Mouse (Mus musculus) megakaryocyte, adult 5-6 weeks (primary cell): Measurements from ENCODE around the gene Slc25a12. TPM values are rescaled to one million over a fixed set of nuclear protein-coding genes. Genes with fewer than 3 reads are reported as not detected.
A peak's percentile ranks its signal among the peaks of the same experiment; 100 is the strongest.

Experiments
- ATAC-seq: 2 replicates; pipeline ENCODE4 v1.8.0; 2016; ENCODE audit warnings: mild to moderate bottlenecking, inconsistent platforms; ENCODE audit not compliant: poor library complexity, severe bottlenecking
- total RNA-seq, 2 experiments: library from RNA; stranded (forward) in 1 of 2; stranded (reverse) in 1 of 2; fragments of 153-499, 151-499 nt in 1 of 2; fragments of 221-1000, 200-1000 nt in 1 of 2; gene quantifications; 2 replicates each; pipeline versions ENCODE4 v1.2.3 to v1.2.4; 2015 to 2017

Gene Slc25a12
- total RNA-seq, 2 experiments from 2014 or later = 36.8 to 39.7 TPM

DNA sequence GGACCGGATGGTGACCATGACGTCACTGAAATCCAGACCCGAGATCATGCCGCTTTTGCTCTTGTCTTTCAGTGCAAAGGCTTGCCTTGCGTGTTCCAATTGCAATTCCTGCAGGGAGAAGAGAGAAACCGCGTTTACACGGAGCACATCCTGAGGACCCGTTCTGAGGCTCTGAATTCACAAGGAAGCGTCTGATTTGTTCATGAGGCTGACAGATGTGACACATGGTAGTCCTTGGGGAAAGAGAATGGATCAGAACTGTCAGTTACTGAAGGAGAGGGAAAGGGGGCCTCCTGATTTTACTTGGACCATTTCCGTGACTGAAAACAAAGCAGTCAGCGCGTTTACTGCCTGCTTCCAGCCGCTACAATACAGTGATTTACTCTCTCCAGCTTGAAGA is 52.5 kb downstream of the Slc25a12 start:
- ATAC-seq = no peak

DNA sequence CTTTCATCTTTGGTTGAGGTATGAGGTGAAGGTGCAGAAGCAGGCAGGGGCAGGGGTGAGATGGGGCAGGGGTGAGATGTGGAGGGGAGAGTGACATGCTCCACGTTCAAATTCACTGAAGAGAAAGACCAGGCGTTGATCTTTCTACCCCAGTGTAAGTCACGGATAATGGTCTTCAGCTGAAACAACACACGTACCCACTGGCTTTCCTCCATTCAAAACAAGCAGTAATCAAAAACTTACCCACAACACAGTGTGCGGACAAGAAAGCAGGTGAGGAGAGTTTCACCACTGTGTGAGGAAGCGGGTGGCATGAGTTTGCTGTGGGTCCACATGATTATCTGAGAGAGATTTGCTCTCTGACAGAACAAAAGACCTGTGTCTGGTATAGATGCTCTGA is 53.5 kb downstream of the Slc25a12 start:
- no peak for ATAC-seq

DNA sequence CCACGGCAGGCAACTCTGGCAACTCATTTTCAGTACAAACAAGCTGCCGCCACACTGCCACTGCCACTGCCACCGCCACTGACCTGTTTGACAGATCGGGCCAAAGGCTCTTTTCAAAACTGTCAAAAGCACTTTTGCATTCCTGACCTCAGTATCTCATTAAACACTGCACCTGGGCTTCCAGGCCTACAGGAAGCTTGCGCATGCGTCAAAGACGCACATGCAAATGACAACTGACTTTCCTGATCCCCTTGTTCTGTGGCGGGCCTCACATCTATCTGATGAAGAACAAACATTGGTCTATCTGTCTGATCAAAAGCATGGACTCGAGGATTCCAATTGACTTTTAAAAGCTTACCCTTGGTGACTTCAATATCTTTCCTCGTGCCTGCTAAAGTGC is 55.5 kb downstream of the Slc25a12 start:
- ATAC-seq = no peak

DNA sequence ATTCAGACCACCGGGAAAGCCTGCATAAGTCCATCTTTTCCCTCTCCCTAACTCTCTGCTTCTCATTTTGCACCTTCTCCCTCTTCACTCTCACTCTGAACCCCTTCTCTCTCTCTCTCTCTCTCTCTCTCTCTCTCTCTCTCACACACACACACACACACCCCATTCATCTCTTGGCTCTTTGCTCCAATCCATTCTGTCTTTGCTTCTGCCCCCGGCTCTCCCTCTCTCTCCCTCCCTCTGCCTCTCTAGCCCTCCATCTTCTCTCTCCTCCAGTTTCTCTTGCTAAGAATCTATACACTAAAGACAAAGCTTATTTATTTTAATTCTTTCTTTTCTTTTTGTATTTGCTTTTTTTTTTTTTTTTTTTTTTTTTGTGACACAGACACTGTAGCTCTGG is 57.8 kb downstream of the Slc25a12 start:
- ATAC-seq = no peak

DNA sequence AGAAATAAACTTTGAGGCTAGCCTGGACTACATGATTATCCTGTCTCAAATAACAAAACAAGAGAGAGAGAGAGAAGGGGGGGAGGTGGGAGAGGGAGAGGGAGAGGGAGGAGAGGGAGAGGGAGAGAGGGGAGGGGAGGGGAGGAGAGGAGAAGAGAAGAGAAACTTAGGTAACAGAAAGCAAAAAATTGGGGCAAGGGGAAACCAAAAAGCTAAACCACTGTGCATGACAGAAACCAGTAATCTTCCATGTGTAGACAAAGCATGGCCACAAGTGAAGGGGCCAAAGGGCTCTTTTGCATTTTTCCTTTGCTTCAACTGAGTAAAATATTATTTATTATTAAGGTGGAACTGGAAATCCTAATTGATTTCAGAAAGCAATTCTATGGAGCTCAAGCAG is 61.2 kb downstream of the Slc25a12 start:
- no peak for ATAC-seq

DNA sequence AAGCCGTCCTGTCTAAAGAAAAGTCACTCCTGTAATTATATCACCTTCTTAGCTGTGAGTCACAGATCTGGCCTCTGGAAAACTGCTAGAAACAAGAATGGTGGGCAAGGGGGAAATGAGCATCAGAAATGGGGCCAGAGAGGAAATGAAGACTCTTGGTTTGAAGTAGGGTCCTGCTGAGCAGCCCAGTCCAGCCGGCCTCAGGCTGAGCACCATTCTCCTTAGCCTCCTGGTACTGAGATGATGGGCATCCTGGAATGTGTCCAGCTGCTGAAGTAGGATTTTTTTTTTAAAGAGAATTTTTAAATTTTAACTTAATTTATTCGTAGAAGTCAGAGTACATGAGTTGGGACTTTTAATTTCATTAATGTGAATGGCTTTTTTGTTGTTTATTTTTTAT is 62.7 kb downstream of the Slc25a12 start:
- ATAC-seq = no peak

DNA sequence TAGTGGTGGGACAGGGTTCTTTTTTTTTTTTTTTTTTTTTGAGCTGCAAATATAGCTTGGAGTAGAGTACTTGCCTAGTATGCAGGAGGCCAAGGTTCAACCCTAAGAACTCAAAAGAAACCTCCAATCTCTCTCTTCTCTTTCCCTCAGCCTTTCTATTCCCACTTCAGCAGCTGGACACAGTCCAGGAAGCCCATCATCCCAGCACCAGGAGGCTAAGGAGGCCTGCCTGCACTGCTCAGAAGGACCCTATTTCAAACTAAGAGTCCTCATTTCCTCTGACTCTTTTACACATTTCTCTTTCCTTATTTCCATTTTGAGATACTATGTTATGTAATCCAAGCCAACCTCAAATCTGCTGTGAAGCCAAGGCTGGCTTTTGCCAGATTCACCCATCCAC is 64.3 kb downstream of the Slc25a12 start:
- ATAC-seq = no peak

DNA sequence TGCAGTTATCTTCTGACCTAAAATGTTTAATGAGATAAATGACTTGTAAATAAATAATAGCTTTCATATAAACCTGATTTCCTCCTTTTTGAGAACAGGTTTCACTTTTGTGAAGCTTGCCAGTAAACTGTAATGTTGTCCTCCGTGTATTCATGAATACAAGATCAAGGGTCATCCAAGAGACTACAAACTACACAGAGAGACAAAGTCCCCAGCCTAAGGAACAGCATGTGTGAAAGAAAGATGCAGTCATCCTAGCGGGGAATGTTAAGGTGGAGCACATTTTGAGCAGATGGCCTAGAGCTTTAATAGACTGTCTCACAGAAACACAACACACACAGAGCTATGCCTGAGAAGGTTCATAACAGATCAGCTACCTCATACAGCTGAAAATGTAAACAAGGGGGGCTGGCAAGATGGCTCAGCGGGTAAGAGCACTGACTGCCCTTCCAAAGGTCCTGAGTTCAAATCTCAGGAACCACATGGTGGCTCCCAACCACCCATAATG is 65.3 kb downstream of the Slc25a12 start:
- no peak for ATAC-seq

DNA sequence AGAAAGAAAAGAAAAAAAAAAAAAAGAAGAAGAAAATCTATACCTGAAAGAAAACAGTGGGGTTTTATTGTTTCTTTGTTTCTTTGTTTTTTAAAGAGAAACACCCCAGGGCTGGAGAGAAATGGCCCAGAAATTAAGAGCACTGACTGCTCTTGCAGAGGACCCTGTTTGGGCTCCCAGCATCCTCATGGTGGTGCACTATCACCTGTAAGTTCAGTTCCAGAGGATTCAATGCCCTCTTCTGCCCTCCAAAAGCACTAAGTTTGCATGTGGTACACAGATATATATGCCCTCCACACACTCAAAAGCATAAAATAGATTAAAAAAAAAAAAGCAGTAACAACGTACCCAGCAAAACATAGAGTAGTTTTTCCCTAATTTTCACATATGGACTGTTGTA is 68.8 kb downstream of the Slc25a12 start:
- ATAC-seq = no peak

DNA sequence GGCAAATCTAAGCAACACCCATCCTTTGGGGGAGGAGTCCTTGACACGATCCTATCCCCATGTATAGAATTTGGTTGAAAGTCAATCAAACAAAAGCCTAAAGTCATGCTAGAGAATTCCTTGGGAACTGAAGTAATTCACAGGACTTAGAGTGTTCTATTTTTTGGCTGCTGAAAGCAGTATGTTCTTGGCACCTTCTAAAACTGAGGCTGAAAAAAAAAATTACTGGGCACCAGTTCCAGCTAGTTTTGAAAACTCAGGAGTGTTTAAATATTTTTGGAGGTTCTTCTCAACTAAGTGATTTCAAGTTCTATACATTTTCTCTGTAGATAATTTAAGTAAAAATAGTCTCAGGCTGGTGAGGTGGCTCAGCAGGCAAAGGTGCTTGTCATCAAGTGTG is 70.0 kb downstream of the Slc25a12 start:
- ATAC-seq = no peak

DNA sequence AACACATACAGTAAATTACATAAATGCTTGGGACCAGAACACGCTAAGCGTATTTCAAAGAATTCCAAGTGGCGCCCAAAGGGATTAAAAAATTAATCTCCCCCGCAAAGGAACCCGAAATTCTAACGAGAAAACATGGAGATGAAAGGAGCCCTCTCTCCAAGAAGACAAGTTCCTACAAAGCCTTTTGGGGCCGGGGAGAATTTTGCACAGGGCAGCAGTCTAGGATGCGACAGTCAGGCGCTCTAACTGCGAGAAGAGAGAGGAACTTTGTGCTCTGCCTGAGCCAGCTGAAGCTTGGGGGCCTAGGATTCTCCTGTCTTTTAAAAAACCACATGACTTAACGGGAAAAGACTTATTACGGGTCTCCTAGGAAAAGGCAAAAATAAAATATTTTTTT is 71.7 kb downstream of the Slc25a12 start:
- no peak for ATAC-seq

DNA sequence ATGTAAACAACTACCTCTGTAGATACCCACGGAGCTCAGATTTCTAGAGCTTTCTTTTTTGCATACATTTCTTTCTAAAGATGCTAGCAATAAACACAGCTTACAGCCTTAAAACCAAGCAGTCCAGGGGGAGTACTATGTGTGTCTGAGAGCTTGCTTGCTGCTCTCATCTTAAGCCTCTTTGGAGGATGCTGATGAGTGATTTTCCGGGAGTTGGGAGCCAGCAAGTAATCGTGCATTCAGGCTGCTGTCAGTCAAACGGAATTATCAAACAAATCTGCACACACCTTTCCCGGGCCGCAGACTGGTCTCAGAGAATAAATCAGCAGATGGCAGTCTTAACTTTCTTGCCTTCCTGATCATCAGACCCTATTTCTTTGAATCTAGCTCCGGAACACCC is 73.1 kb downstream of the Slc25a12 start:
- no peak for ATAC-seq

DNA sequence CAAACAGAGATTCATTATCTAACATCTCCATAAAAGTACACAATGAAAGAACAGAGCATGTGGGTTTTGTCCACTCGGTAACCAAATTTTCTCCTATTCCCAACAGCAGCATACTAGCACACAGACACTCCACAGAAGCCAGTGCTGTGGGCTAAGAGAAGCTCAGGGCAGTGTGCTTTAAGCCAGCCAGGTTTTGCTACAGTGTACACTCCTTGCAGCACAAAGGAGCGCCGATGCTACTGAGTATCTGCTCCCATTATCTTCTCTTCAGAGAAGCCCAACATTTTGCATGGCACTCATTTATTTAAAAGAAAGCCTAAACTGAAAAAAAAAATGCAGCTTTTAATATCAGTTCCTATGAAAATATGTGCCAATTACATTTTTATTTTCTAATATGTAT is 73.6 kb downstream of the Slc25a12 start:
- ATAC-seq = no peak

DNA sequence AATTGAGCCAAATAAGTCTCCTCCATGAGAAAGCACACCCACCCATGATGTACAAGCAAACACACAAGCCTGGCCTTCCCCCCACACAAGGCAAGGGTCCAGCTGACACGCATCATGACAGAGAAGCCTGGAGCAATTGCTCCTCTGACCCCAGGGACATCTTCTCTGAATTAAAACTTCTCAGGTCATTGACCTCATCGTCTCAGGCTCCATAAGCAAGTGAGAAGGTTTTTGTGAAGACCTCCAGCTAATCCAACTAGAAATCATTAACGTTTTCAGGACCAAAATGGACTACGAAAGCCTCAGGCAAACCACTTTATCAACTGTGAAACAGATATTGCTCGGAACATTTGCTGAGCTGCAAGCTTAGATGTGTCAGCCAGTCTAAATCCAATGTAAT is 76.0 kb downstream of the Slc25a12 start:
- no peak for ATAC-seq

DNA sequence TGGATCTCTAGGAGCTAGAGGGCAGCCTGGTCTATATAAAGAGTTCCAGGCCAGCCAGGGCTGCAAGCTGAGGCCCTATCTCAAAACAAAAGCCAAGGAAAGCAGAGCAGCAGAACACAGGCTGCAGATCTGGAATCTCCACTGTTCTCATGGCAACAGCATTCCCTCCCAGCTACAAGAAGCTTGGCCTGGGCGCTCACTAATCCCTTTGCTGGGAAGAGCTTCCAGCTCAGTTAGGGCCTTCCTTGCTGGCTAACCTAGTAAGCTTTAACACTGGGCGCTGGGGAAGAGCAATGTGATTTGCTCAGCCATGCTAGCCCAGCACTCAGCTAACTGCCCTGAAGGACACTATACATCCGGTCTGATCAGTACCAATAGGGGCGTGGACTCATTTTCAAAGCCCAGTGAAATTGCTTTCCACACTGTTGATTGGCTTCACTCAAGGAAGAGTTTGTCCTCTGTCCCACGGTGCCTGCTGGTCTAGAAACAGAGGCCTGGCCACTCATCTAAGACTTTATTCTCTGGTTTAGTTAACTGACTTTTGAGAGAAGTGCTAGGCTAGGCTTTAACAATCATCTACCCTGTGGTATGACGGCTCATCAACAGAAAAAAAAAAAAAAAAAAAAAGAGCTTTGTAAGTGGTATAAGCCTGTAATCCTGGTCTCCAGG is 77.3 kb downstream of the Slc25a12 start:
- ATAC-seq = no peak

DNA sequence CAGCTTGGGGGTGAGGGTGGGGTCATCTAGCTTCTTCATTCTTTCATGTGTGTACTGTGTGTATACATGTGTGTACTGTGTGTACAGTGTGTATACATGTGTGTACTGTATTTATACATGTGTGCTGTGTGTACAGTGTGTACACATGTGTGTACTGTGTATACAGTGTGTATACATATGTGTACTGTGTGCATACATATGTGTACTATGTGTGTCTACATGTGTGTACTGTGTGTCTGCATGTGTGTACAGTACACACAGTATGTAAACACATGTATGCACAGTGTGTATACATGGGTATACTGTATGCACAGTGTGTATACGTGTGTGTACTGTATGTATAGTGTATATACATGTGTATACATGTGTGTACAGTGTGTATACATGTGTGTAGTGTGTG is 85.6 kb downstream of the Slc25a12 start:
- ATAC-seq = no peak

DNA sequence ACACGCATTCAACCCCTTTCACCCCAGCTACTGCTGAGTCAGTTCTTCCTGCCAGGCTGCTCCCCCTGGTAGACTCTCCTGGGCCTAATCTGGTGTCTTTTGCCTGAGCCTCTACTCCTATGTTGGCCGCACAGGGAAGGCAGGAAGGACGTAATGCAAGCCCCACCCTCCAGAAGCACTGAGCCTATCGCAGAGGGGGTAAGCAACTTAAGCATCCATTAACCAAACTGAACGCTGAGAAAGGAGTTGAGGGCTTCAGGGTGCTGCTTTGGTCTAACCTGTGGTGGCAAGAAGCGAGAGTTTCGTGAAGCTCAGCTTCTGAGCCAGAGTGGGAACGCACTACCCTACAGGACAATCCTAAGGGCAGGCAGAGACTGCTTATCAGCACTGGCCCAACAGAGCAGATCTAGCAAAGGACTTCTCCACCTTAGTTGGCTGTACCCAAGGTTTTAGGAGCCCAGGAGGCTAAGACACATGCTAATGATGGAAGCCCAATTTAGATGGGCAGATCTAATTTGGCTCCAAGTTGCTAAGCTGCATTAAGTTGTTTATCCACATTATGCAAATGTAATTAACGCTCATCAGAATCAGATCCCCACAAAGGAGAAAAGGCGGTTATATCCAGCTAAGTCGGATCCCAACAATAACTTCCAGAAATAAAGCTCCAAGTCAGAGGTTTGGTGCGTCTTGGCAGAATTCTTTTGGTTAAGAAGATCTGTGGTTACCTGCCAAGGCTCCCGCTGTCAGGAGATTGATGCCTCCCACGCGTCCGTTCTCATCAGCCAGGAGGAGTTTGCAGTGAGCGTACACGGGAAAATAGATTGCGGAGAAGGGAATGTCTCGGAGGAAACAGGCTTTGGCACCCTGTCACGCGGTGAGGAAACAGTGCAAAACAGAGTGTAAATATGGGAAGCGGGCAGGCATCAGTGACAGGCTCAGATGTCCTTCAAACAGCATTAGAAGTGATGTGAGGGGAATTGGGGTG is 88.5 kb downstream of the Slc25a12 start:
- no peak for ATAC-seq

DNA sequence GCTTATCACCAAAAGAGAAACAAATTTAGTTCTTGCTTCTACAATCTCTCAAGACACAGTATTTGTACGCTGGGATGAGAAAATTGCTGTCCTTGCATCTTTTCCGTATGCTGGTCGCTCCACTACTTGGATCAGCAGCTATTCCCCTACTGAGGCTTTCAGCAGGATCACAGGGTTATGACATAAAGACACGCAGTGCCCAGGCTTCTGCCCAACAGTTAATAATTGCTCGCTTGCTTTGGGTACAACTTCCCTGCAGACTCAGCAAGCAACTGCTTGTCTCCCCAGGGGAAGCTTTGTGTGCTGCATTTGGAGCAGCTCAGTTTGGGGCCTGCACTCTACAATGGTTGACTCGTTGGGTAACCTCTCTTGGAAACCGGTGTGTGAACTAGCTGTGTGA is 91.8 kb downstream of the Slc25a12 start:
- no peak for ATAC-seq

DNA sequence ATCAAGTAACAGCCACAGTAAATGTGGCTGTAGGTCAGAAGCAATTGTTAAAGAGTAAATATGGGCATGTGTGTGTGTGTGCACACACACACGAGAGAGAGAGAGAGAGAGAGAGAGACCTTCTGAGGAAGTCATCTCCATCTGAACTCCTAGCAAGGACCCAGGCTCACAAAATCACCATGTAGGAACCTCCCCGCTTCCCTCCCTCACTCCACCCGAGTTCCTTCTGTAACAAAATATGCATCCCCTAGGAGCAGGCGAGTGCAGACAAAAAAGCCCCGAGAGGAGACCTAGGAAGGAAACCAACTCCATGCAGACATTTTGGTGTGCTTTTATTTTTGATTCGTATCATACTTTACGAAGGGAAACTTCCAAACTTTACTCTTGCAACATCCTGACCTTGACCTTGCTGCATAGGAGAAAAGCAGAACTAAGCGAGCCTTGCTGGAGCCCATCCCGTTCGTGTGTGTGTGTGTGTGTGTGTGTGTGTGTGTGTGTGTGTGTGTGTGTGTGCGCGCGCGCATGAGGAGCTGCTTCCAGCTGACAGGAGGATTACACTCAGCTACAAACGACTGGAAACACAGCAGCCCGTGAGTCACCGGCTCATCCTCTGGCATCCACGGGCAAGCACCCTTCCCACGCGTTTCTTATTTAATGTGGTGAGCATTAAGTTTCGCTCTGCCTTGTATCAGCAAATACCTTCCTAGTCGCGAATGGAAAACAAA is 93.4 kb downstream of the Slc25a12 start:
- peak; percentile 96 for ATAC-seq

DNA sequence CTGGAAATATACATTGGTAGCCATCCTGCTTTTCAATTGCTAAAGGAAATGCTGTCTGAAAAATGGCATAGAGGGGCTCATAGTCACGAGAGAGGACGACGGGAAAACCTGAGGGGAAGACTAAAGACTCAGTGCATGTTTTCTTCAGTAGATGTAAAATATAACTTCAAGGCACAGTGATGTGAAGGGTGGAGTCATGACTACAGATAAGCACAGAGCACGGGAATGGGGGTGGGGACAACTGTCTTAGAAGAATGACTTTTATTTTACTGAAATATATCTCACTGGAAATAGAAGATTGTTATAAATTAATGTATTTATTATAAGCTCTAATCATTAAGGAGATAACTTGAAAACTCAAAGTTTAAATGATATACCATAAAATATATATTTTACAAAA is 97.5 kb downstream of the Slc25a12 start:
- no peak for ATAC-seq

DNA sequence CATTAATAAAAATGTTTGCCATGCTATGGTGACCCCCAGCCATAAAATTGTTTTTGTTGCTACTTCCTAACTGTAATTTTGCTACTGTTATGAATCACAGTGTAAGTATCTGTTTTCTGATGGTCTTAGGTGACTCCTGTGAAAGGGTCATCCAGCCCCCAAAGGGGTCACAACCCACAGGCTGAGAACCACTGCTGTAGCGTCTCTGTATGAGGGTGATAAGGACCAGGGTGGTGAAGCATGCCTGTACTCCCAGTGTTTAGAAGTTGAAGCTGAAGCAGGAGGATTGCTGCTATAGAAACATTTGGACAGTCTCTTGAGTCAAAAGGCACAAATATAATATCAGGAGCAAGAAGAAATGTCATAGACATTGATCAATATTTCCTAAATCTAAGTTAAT is 98.2 kb downstream of the Slc25a12 start:
- ATAC-seq = no peak
